Comparison of ENCODE assay signal across 8 mouse cellular contexts in the genomic region with DNA sequence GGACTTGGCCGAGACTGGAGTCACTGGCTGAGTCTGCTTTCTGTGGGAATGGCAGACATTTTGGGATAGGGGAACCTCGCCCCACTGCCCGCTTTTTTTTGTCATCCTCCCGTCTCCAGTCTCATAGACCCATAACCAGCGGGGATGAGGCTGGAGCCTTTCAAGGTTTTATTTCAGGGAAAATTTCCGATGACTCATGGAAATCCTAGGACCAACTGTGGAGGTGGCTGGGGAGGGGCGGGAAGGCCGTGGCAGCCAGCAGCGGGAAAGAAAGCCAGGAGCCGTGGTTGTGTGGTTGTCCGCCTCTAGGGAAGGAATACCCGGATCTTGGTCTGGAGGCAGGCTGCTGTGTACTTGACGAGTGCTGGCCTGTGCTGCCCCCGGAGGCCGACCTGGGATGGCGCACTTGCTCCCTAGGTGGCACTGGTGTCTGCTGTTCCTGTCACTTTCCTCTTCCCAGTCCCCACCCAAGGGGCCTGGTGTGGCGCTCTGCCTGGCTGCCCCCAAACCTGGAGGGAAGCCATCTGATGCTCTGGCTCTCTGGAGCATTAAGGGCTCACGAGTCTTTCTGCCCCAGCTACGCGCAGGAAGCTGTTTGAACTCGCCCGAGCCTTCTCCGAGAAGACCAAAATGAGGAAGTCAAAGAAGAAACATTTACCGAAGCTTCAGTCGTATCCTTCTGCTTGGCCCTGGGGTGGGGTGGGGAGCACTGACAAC. TPM values are rescaled to one million over a fixed set of nuclear protein-coding genes. Genes with fewer than 3 reads are reported as not detected.
DNase-seq lines count a peak whose midpoint lies in the region; ATAC-seq and TF ChIP-seq lines count a peak whose summit lies in the region.

No protein-coding gene starts in this region.

- 0 out of 2 replicates have a peak overlapping the region, but pooled peaks have one; percentile 1 for H3K27ac ChIP-seq in CH12.LX (ENCODE audit: insufficient read depth, low read depth)
- peak overlapping the region; percentile 60 for H3K27ac ChIP-seq in forebrain, embryonic 14.5 days (ENCODE audit: low read depth, low read length)
- 0 out of 2 replicates have a peak overlapping the region, but pooled peaks have one; percentile 13 for H3K27ac ChIP-seq in liver, postnatal 0 days (ENCODE audit: low read depth)
- H3K27ac ChIP-seq in neural tube, embryonic 13.5 days (replicated peaks): peak overlapping the region; percentile 80

- peaks cover 5 to 39% of the 10 kb centered on the region in 2 experiments; a peak in 2 of 4 replicates for H3K4me1 ChIP-seq in CH12.LX (ENCODE audit: control insufficient read depth in 1 of 2, insufficient read depth in 2 of 2)
- peaks cover 13% of the 10 kb centered on the region for H3K4me1 ChIP-seq in forebrain, embryonic 14.5 days (ENCODE audit: control insufficient read depth, insufficient read depth, low read length)
- peaks cover 3% of the 10 kb centered on the region; the same call in 1 of the 2 replicates for H3K4me1 ChIP-seq in liver, postnatal 0 days (ENCODE audit: insufficient read depth)
- peaks cover 33% of the 10 kb centered on the region for H3K4me1 ChIP-seq in neural tube, embryonic 13.5 days (replicated peaks)

- H3K27me3 ChIP-seq in CH12.LX (replicated peaks): peaks cover 76% of the 10 kb centered on the region
- peaks cover 7% of the 10 kb centered on the region for H3K27me3 ChIP-seq in forebrain, embryonic 14.5 days (replicated peaks; ENCODE audit: control insufficient read depth, insufficient read depth, low read length)
- H3K27me3 ChIP-seq in liver, postnatal 0 days (ENCODE audit: insufficient read depth, low read length): peaks cover 30% of the 10 kb centered on the region
- peaks cover 17% of the 10 kb centered on the region for H3K27me3 ChIP-seq in neural tube, embryonic 13.5 days

- peak overlapping the region; percentile 42 for H3K9ac ChIP-seq in CH12.LX (ENCODE audit: insufficient read depth, low read depth)
- H3K9ac ChIP-seq in forebrain, embryonic 14.5 days (ENCODE audit: low read length): peak overlapping the region; percentile 51; the same call in 1 of the 2 replicates
- peak overlapping the region; percentile 39 for H3K9ac ChIP-seq in liver, postnatal 0 days (replicated peaks)
- peak overlapping the region; percentile 66 for H3K9ac ChIP-seq in neural tube, embryonic 13.5 days

- no peaks in the 10 kb centered on the region for H3K36me3 ChIP-seq in CH12.LX (replicated peaks in 1 of 2; ENCODE audit: control insufficient read depth in 1 of 2, insufficient read depth in 1 of 2, low read length in 1 of 2)
- peaks cover 24% of the 10 kb centered on the region for H3K36me3 ChIP-seq in forebrain, embryonic 14.5 days (ENCODE audit: control insufficient read depth, insufficient read depth, low read length)
- H3K36me3 ChIP-seq in liver, postnatal 0 days (replicated peaks; ENCODE audit: insufficient read depth, low read length): no peaks in the 10 kb centered on the region
- peaks cover 32% of the 10 kb centered on the region for H3K36me3 ChIP-seq in neural tube, embryonic 13.5 days

- peak; percentile 96 for ATAC-seq in forebrain, embryonic 14.5 days
- peak; percentile 94 for ATAC-seq in liver, postnatal 0 days
- ATAC-seq in neural tube, embryonic 13.5 days (ENCODE audit: low read depth): peak; percentile 93

- 13% methylated on average over 25 of the region's 25 CpGs for WGBS in forebrain, embryonic 14.5 days
- 13% methylated on average over 25 of the region's 25 CpGs for WGBS in liver, postnatal 0 days (ENCODE audit: insufficient replicate concordance)
- WGBS in neural tube, embryonic 13.5 days: 13% methylated on average over 25 of the region's 25 CpGs

- H3K9me3 ChIP-seq in CH12.LX (replicated peaks; ENCODE audit: low read length): no peaks in the 10 kb centered on the region
- no peaks in the 10 kb centered on the region for H3K9me3 ChIP-seq in forebrain, embryonic 14.5 days (replicated peaks; ENCODE audit: control insufficient read depth, low read length)
- H3K9me3 ChIP-seq in liver, postnatal 0 days (ENCODE audit: low read length): no peaks in the 10 kb centered on the region
- H3K9me3 ChIP-seq in neural tube, embryonic 13.5 days: no peaks in the 10 kb centered on the region

- H3K4me3 ChIP-seq in CH12.LX (replicated peaks in 1 of 3; ENCODE audit: low read depth in 2 of 3, low read length in 2 of 3, poor library complexity in 1 of 3): peak overlapping the region; percentile 33 to 50 (median 43)
- H3K4me3 ChIP-seq in forebrain, embryonic 14.5 days (ENCODE audit: low read depth, low read length): peak overlapping the region; percentile 15; the same call in 1 of the 2 replicates
- peak overlapping the region; percentile 38 for H3K4me3 ChIP-seq in liver, postnatal 0 days (ENCODE audit: low read depth, low read length)
- no peak overlapping the region for H3K4me3 ChIP-seq in neural tube, embryonic 13.5 days

- dilution Hi-C loops in CH12.LX (cut with MboI; ENCODE audit: extremely low pct_ligation_motif_present, extremely low pct_unique_long_range_greater_than_20kb, low sequenced_read_pairs): loop anchor here (25.0 kb wide), 1 partner anchor 125 kb away; a partner anchor contains a TSS

- TF ChIP-seq RAD21 in CH12.LX (IDR thresholded peaks at IDR 0.05; ENCODE audit: low read depth, low read length): peak; percentile 83

- TF ChIP-seq EP300 in CH12.LX (IDR thresholded peaks at IDR 0.05; ENCODE audit: low read length): no peak
- no peak for TF ChIP-seq EP300 in liver, postnatal 0 days (IDR thresholded peaks at IDR 0.05; ENCODE audit: low read depth)

- DNase-seq in CH12.LX (ENCODE audit: extremely low read depth): peak; percentile 89
- peak; percentile 48 for DNase-seq in c-Kit-positive CD71-positive TER-119-negative erythroid progenitor cells, embryonic 14.5 days (ENCODE audit: low read depth)
- DNase-seq in forebrain, embryonic 14.5 days (ENCODE audit: low spot score): peak; percentile 88
- DNase-seq in heart, postnatal 14 days: peak; percentile 87 to 88
- DNase-seq in layer of hippocampus, adult 11-12 months (ENCODE audit: low spot score): peak; percentile 89
- peak; percentile 84 for DNase-seq in liver, postnatal 0 days
- DNase-seq in telencephalon, adult 2 months (ENCODE audit: low read depth, low spot score): peak; percentile 74

- no peaks in the 10 kb centered on the region for H3K79me2 ChIP-seq in CH12.LX (replicated peaks; ENCODE audit: control insufficient read depth, extremely low read depth, insufficient read depth, poor library complexity, severe bottlenecking)

- peak; percentile 61 to 99 for TF ChIP-seq CTCF in CH12.LX (conservative IDR thresholded peaks at IDR 0.05 in 1 of 2, IDR thresholded peaks at IDR 0.05 in 1 of 2; ENCODE audit: low read depth in 2 of 2, low read length in 2 of 2)
- peak; percentile 91 for TF ChIP-seq CTCF in liver, postnatal 0 days (IDR thresholded peaks at IDR 0.05; ENCODE audit: low read depth)

- intact Hi-C loops in heart, postnatal 14 days (cut with DNase I): loop anchor here (1.0 to 2.0 kb wide), 2 partner anchors 13 to 129 kb away; no protein-coding TSS in a partner anchor

- in situ Hi-C loops in CH12.LX (cut with MboI; ENCODE audit: low pct_ligation_motif_present, low pct_unique_long_range_greater_than_20kb, low sequenced_read_pairs): no loop called here

- peak overlapping the region; percentile 80 for H3K4me2 ChIP-seq in CH12.LX (ENCODE audit: insufficient read depth, low read depth, poor library complexity, severe bottlenecking)
- peak overlapping the region; percentile 42 for H3K4me2 ChIP-seq in forebrain, embryonic 14.5 days (ENCODE audit: low read length)
- peak overlapping the region; percentile 61 for H3K4me2 ChIP-seq in liver, postnatal 0 days (ENCODE audit: low read depth, low read length)
- H3K4me2 ChIP-seq in neural tube, embryonic 13.5 days: peak overlapping the region; percentile 43

- 0 out of 2 replicates have a peak, but pooled peaks have one; percentile 20 for TF ChIP-seq POLR2A in CH12.LX (IDR thresholded peaks at IDR 0.05; ENCODE audit: low read depth, low read length)

TF ChIP-seq in CH12.LX, 34 proteins besides CTCF, POLR2A, EP300 and RAD21 (continues in another document):
- TF ChIP-seq GABPA (IDR thresholded peaks at IDR 0.05; ENCODE audit: insufficient replicate concordance, low read depth, low read length) (no peak), USF2 (conservative IDR thresholded peaks at IDR 0.05; ENCODE audit: low read depth, low read length) (no peak), SIN3A (IDR thresholded peaks at IDR 0.05; ENCODE audit: low read length) (peak; percentile 63; the same call in 1 of the 2 replicates), E2F4 (IDR thresholded peaks at IDR 0.05; ENCODE audit: insufficient replicate concordance, low read depth, low read length) (no peak), ZMIZ1 (IDR thresholded peaks at IDR 0.05; ENCODE audit: low read depth, low read length) (0 out of 2 replicates have a peak, but pooled peaks have one; percentile 36), POLR2AphosphoS2 (IDR thresholded peaks at IDR 0.05; ENCODE audit: low read depth, low read length) (no peak), USF1 (IDR thresholded peaks at IDR 0.05; ENCODE audit: low read depth, low read length) (no peak), JUND (conservative IDR thresholded peaks at IDR 0.05; ENCODE audit: low read depth, low read length) (no peak), TBP (conservative IDR thresholded peaks at IDR 0.05; ENCODE audit: low read depth, low read length) (no peak), TCF12 (IDR thresholded peaks at IDR 0.05; ENCODE audit: low read depth, low read length) (peak; percentile 22; the same call in 1 of the 2 replicates), ETS1 (conservative IDR thresholded peaks at IDR 0.05; ENCODE audit: low read depth, low read length) (peak; percentile 47; the same call in 1 of the 2 replicates), PAX5 (IDR thresholded peaks at IDR 0.05; ENCODE audit: low read length) (no peak), MAZ (IDR thresholded peaks at IDR 0.05; ENCODE audit: low read depth, low read length) (0 out of 2 replicates have a peak, but pooled peaks have one; percentile 26), SMC3 (IDR thresholded peaks at IDR 0.05; ENCODE audit: low read depth, low read length) (peak; percentile 68), MXI1 (IDR thresholded peaks at IDR 0.05; ENCODE audit: low read depth, low read length) (peak; percentile 23; the same call in 1 of the 2 replicates), CHD1 (IDR thresholded peaks at IDR 0.05; ENCODE audit: low read depth, low read length) (0 out of 2 replicates have a peak, but pooled peaks have one; percentile 32), KAT2A (IDR thresholded peaks at IDR 0.05; ENCODE audit: insufficient replicate concordance, low read length) (no peak)

RNA-seq across cellular contexts. Expression of a gene that starts 16.6 kb away (rescaled TPM):
- total RNA-seq in CH12.LX (2012; rRNA removed) (216 and 227 TPM in 2 replicates), CH12.LX (2014; rRNA removed) (185 and 213 TPM in 2 replicates)
- 233 and 262 TPM in 2 replicates for polyA plus RNA-seq in CH12.LX (2012; ENCODE audit: insufficient read length, low read depth)
- polyA plus RNA-seq in forebrain, embryonic 14.5 days (2014; fragmentation: Nextera tagmentation; extraction: Ambion mirVana): 75.5 and 80.8 TPM in 2 replicates
- total RNA-seq in heart, postnatal 14 days (2021): 100 to 1,000 TPM; 226 to 277 TPM
- 28.7 and 29.3 TPM in 2 replicates for polyA plus RNA-seq in liver, postnatal 0 days (2015; fragmentation: Nextera tagmentation; extraction: Ambion mirVana)
- 64.2 and 69.4 TPM in 2 replicates for polyA plus RNA-seq in neural tube, embryonic 13.5 days (2015; fragmentation: Nextera tagmentation; extraction: Ambion mirVana)

Comparison
In these comparisons a context has a peak if more than half of its experiments do, and no peak if none do; other contexts are left out.
1. H3K27ac ChIP-seq: peak in every context shown above with its lines; median percentile 80 in neural tube, embryonic 13.5 days; 60 in forebrain, embryonic 14.5 days; 13 in liver, postnatal 0 days; 1 in CH12.LX.